Mouse (Mus musculus): ENCODE results near the gene Nup210.

DNA sequence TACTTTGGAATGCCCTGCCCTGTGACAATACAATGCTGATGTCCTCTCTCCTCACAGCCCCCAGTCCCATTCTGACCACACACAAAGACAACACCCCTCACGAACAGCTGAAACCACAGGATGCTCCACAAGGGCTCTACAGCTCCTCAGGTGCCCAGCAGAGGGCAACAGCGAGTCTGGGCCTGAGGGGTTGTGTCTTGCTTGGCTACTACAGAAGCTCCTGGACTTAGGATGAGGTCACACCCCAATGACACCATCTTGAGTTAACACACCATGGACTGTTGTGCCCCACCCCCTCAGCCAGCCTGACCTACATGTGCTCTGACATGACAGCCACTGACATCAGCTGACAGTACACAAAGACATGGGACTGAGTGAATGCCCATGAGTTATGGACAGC lies 56.9 kb downstream of the Nup210 start:
- no peak for TF ChIP-seq POLR2A (IDR thresholded peaks at IDR 0.05; ENCODE audit: low read depth, low read length)
- TF ChIP-seq CTCF (IDR thresholded peaks at IDR 0.05; ENCODE audit: extremely low read depth, insufficient read depth, insufficient read length, insufficient replicate concordance) = peak; percentile 82
